Mouse (Mus musculus): ENCODE data around the gene Gm17720. TPM values are rescaled to one million over a fixed set of nuclear protein-coding genes. Genes with fewer than 3 reads are reported as not detected.

Gm17720 gene
- total RNA-seq (2021): not detected
- long read RNA-seq, experiment 1: 0 reads
- long read RNA-seq, experiment 2: 0 reads

DNA sequence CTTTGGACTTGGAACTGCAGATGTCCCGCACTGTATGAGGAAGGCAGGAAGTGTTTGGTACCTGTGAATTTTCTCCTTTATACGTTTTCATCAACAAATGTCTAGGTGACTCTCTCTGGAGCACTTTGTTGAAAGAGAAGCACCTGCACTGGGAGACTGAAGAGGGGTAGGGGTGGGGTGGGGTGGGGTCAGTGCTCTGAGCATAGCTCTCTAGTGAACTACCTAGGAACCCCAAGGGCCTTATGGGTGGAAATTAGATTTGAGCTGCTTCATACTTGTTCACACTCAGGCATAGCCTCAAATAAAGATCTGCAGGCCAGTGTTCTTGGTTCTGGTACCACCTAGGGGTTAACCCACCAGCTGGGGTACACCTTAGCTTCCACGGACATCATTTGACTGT is at the start of gene Gm17720:
Gene Gm17720 (minus strand): TSS at position 101 of the 400 bp plus-strand sequence.
- no peak for DNase-seq (ENCODE audit: low spot score in 2 of 2)

DNA sequence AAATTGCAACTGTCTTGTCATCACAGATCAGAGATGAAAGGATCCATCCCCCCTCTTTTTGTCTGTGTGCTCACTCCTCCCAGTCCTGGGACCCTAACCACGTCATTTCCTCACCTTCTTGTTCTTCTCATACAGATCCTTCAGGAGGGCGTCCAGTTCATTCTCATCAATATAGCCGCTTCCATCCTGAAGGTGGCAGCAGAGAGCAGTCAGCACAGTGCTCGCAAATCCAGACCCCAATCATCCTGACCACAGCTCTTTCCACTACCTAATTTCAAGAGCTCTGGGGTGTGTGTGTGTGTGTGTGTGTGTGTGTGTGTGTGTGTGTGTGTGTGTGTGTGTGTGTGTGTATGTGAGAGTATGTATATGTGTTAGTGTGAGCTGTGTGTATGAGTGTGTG is 43.0 kb upstream of the Gm17720 start:
- peak in 1 of 2 experiments; percentile 46 for DNase-seq (ENCODE audit: low spot score in 2 of 2)

GRCm38 (mm10) chr8:110140770-110141169 is 38.2 kb upstream of the Gm17720 start:
- no peak for DNase-seq (ENCODE audit: low spot score in 2 of 2)

- DNase-seq (ENCODE audit: low spot score in 2 of 2): no peak
Observed at GRCm38 (mm10) chr8:110140156-110140555, 37.6 kb upstream of the Gm17720 start.

- no peak for DNase-seq (ENCODE audit: low spot score in 2 of 2)
Observed at GRCm38 (mm10) chr8:110135515-110135914, 33.0 kb upstream of the Gm17720 start.

DNA sequence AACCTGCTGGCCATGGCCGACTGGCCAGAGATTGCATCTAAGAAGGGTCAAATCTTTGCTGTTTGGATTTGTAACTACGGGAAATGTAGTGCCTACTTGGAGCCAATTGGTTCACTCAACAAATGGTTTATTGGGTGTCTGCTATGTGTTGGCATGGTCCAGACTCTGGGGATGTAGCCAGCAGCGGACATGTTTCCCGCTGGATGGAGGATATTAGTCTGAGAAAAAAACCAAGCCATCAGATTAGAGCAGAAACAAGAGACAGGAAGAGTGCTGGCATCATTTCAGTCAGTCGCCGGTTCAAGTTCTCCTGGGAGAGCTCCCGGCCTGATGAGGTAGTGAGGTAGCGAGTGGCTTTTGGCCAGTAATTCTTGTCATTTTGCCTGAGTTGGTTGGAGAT is 31.7 kb upstream of the Gm17720 start:
- no peak for DNase-seq (ENCODE audit: low spot score in 2 of 2)

GRCm38 (mm10) chr8:110130537-110130936 is 28.0 kb upstream of the Gm17720 start:
- peak; percentile 55 to 74 for DNase-seq (ENCODE audit: low spot score in 2 of 2)

DNA sequence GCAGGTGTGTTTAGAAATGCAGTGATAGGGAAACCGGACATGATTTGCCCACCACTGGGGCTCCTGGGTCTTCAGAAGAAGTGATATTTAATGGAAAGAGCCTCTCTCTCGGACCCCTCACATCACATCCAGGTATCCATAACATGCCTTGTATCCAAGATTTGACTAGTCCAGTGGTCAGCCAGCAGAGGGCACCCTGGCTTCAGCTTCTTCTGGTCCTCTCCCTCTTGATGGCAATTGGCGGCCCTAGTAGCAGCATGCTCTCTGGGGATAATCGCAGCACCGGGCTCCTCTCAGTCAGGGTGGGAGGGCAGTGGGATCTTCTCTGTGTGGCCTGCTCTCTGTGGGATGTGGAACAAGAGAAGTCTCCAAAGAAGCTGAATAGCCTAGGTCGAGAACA is 17.2 kb upstream of the Gm17720 start:
- DNase-seq (ENCODE audit: low spot score in 2 of 2): no peak

DNA sequence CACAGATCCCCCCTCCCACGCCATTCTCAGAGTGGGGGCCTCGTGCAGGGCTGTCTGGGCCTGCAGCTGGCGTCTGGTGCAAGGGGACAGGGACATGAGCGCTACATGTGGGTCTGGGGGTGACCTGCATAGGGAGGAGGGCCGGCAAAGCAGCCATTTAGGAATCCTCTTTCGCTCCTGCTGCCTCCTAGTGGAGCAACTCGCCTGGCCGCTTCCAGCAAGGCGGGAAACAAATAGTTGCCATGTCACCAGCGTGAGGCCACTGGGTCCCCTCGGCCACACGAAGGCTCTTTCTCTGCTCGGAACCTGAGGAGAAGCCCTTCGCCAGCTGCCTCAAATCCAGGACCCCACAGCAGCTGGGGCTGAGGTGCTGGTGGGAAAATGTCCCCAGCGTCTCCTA is 877 bp downstream of the Gm17720 start:
- DNase-seq (ENCODE audit: low spot score in 2 of 2): no peak

DNA sequence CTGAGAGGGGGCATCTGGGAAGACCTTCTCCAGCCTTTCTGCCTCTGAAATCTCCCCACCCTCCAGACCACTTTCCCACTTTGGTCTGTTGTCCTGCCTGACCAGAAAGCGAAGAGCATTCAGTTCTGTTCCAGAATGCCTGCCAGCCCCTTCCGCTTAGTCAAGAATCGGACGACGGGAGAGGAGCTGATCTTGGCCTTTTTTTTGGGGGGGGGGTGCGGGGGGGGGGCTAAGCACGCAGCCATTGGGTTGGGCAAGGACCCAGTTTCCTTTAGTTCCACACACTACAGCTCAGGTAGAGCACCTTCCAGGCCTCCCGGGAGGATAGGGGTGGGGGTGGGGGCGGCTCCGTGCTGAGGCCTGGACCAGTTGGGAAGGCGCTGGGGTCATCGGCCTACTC is 1.6 kb downstream of the Gm17720 start, which contains the start of gene Gm21964:
Gene Gm21964 (plus strand): TSS at position 301 of the 400 bp plus-strand sequence.
- no peak for DNase-seq (ENCODE audit: low spot score in 2 of 2)

- no peak for DNase-seq (ENCODE audit: low spot score in 2 of 2)
Observed at GRCm38 (mm10) chr8:110091869-110092268, 10.7 kb downstream of the Gm17720 start.

DNA sequence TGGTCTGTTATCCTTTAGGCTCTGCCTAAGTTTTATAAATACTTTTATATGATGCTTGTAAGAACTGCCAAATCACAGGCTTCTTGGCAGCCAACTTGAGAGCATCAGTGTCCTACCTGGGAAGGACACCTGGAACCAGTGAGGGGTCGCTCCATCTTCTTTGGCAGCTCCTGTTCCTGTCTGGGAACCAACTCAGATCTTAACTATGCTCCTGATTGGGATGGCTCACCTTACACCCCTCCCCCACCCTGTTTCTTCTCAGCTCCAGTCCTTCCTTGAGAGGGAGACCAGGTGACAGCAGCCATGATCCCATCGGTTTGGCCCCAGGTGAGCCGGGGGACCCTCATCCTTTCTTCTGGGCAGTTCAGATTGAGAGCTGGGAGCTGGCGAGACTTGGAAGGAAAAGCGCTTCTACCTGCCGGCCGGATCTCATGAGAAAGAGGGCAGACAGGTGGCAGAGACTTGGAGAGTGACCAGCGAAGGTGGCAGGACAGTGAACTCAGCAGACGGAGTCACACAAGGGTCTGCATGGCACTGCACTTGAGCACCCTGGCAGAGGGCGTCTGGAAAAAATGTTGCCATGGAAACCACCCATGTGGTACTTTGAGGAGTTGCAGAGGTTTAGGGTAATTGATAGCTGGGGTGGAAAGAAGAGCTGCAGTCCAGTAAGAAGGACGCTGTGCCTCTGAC is 20.0 kb downstream of the Gm17720 start:
- no peak for DNase-seq (ENCODE audit: low spot score in 2 of 2)

GRCm38 (mm10) chr8:110079282-110080221 is 23.0 kb downstream of the Gm17720 start, which contains the start of gene Zfp612:
Gene Zfp612, plus strand, starts transcription at chr8:110079746.
- peak in 1 of 2 experiments; percentile 23 for DNase-seq (ENCODE audit: low spot score in 2 of 2)

GRCm38 (mm10) chr8:110074496-110074895 is 28.1 kb downstream of the Gm17720 start:
- no peak for DNase-seq (ENCODE audit: low spot score in 2 of 2)

DNA sequence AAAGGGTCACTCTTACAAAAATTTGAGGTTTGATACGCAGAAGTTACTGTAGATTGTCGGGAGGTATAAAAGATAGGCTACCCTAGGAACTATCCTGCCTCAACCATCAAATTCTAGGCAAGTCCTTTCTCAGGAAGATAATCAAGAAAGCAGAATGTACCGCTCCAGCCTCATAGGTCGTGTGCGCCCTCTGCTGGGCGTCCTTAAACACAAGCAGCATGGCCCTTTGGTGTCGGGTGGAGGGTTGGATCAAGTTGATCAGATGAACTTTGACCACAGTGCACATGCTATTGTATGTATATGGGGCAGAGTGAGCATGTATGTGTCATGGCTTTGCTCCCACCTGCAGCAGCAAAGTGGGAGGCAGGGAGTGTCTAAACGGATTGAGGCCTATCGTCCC is 31.0 kb downstream of the Gm17720 start:
- peak; percentile 38 to 54 for DNase-seq (ENCODE audit: low spot score in 2 of 2)

- DNase-seq (ENCODE audit: low spot score in 2 of 2): no peak
Observed at GRCm38 (mm10) chr8:110069706-110070105, 32.8 kb downstream of the Gm17720 start.

DNA sequence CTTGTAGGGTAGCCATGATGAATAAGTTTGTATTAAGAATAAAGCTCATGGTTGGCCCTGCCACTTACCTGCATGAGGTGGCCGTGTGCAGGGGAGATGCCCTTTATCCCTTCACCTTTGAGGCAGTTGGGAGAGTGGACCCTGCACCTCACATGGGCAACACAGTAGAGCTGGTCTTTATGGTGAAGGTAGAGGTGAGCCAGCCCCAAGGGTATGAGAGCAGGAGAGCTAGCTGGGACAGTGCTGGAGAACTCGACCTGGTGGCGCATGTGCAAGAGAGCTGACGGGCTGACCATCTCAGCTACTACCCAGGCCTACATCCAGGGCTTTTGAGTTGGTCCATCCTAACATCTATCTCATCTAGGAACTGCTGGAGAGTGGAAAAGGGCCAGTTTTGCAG is 36.9 kb downstream of the Gm17720 start:
- no peak for DNase-seq (ENCODE audit: low spot score in 2 of 2)

DNA sequence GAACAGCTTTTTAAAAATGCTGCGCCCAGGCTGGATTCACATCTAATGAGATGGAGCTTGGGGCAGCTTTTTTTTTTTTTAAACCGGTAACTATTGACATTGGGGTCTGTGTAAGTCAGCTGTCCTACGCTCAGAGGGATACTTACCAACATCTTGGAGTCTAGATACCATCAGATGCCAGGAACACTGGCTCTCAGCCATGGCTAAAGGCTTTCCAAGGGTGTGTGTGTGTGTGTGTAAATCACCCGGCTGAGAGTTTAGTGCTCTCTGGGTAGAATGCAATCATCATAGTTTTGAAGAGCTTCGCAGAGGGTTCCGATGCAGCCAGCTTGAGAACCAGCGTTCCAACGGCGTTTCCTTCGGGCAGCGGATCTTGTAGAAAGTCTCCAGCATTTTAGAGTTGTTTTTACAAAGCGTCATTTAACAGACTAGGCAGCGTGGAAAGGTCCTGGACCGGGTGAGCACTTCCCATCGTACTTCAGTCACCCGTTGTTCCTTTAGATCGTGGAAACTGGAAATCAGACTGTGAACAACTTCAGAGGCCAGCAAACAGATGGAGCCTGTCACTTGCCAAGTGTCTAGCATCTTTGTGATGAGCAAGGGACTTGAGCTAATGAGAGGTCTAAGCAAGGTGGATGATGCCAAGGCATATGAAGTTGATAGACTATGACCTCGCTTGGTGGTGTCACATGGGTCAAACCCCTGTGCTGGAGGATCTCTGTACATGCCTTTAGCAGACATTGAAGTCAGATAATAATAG is 37.8 kb downstream of the Gm17720 start:
- no peak for DNase-seq (ENCODE audit: low spot score in 2 of 2)

DNA sequence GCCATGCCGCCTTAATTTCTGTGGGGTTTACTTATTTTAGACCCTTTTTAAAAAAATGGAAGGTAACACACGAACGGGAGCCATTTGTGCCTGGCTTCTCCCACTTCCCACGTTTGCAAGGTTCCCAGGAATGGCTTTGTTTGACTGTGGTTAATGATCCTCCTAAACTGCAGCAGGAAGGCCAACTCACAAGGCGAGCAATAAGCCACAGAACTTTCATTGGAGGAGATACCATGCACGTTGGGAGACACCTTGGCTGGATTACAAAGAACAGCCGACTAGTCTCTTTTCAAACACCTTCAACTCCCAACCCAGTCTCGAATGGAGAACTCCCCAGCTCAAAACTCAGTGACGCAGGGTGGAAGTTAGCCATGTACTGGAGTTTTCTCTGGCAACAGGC is 38.4 kb downstream of the Gm17720 start:
- no peak for DNase-seq (ENCODE audit: low spot score in 2 of 2)

DNA sequence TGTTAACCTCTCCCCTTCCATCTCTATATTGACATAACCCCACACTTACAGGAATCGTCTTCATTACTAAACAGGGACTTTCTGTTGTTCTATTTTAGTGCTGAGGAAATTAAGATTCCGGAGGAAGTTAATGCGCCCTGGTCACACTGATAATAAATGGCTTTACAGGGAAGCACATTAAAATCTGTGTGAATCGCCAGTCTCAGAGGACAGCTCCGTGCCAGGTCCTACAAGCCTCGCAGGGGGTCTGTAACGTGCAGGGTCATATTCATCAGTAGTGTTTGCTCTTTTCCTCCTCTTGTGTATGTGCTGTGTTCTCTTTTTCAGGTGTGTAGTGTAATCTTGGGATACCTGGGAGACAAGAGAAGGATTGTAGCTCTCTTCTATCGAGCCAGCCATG is 44.3 kb downstream of the Gm17720 start:
- no peak for DNase-seq (ENCODE audit: low spot score in 2 of 2)

DNA sequence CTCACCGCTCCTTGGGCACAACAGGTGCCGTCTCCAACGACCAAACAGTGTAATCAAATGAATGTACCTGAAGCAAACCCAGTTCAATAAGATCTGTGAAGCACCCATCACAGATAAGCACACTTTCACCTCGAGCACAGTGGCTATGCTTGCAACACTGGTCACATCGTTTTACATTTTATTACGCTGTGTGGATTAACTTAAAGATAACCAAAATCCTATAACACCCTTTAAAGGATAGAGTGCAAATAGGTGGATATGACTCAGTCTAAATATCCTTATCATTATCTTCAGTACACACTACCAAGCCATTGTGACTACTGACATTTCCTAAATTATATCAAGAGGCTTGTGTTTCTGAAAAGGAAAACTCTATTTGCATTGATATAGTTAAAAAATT is 51.3 kb downstream of the Gm17720 start:
- no peak for DNase-seq (ENCODE audit: low spot score in 2 of 2)
